Mouse (Mus musculus) forebrain, embryonic 12.5 days (tissue): Measurements from ENCODE around the gene Prl2a1. TPM values are rescaled to one million over a fixed set of nuclear protein-coding genes. Genes with fewer than 3 reads are reported as not detected.
"Not testable (repeated sequence)": the region's sequence is repeated elsewhere in the genome, so short reads cannot be mapped to it uniquely, and the experiment has no call there.

Experiments
- ATAC-seq: fragments of 200-750 bp; cut with Nextera tagmentation; 2 replicates; pipeline ENCODE4 v1.8.0; 2017; ENCODE audit warnings: moderate TSS enrichment; ENCODE audit not compliant: low FRiP score
- H3K27ac ChIP-seq: fragments of 300-500 bp; sonication (generic); 2 replicates; pipeline ENCODE4 v1.5.1; 2016; ENCODE audit warnings: mild to moderate bottlenecking
- H3K27me3 ChIP-seq: fragments of 300-500 bp; sonication (generic); 2 replicates; pipeline ENCODE4 v1.6.1; 2016; ENCODE audit warnings: mild to moderate bottlenecking
- H3K36me3 ChIP-seq: fragments of 300-500 bp; sonication (generic); replicated peaks from 2 replicates; pipeline ENCODE4 v1.6.1; 2016; ENCODE audit warnings: mild to moderate bottlenecking
- H3K4me1 ChIP-seq: fragments of 300-500 bp; sonication (generic); 2 replicates; pipeline ENCODE4 v1.6.1; 2016
- H3K4me2 ChIP-seq: fragments of 300-500 bp; sonication (generic); 2 replicates; pipeline ENCODE4 v1.6.1; 2016; ENCODE audit warnings: mild to moderate bottlenecking, moderate library complexity
- H3K4me3 ChIP-seq: fragments of 300-500 bp; sonication (generic); replicated peaks from 2 replicates; pipeline ENCODE4 v1.5.1; 2016; ENCODE audit warnings: mild to moderate bottlenecking
- H3K9ac ChIP-seq: fragments of 300-500 bp; sonication (generic); 2 replicates; pipeline ENCODE4 v1.6.1; 2016; ENCODE audit warnings: mild to moderate bottlenecking
- H3K9me3 ChIP-seq: fragments of 300-500 bp; sonication (generic); 2 replicates; pipeline ENCODE4 v1.6.1; 2016
- WGBS: fragments of 180-500 bp; shearing (Covaris S2); methylation state at CpG from one replicate; pipeline ENCODE4 v1.1.7; 2016; 5-methylcytosine and 5-hydroxymethylcytosine counted together
- polyA plus RNA-seq: library from polyadenylated mRNA; unstranded; fragments of >200 nt; fragmentation: Nextera tagmentation; extraction: Ambion mirVana; gene quantifications from 2 replicates; pipeline ENCODE4 v1.2.1, GENCODE M21; 2016

Prl2a1 gene
- not detected in 2 replicates for polyA plus RNA-seq

DNA sequence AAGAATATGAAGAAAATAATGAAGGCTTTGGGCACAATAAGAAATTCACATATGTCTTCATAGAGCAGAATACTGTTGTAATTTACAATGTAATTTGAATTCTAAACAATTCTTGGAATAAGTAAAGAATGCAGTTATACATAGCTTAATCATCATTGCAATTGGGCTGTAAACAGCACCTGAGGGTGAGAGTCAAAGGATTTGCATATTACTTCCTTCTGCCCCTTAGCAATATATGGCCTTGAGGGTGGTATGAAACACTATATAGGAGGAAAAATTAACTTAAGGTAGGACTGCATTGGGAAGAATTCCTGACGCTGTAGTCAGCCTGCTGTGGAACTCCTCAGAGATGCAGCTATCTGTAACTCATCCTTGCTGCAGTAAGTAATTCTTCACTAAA is at the start of gene Prl2a1:
Gene Prl2a1, plus strand, starts transcription at position 301 of the 400 bp plus-strand sequence.
- Histone ChIP-seq H3K4me3 (no peak within 1 kb of the TSS), H3K9me3 (no peaks in the 10 kb centered on the region), H3K36me3 (no peaks in the 10 kb centered on the region), H3K27ac (no peak within 1 kb of the TSS), H3K4me1 (no peaks in the 10 kb centered on the region), H3K4me2 (no peak within 1 kb of the TSS), H3K9ac (no peak within 1 kb of the TSS), H3K27me3 (no peaks in the 10 kb centered on the region)
- WGBS: 84% methylated on average over 1 of the region's 1 CpGs
- no peak for ATAC-seq

GRCm38 (mm10) chr13:27780704-27781103 is 20.8 kb upstream of the Prl2a1 start, which contains the start of gene Prl7c1:
Prl7c1 (minus strand) TSS chr13:27780804.
- not testable (repeated sequence) for ATAC-seq, H3K36me3 ChIP-seq, H3K27ac ChIP-seq, H3K4me3 ChIP-seq, H3K9me3 ChIP-seq, H3K27me3 ChIP-seq, H3K4me2 ChIP-seq, H3K4me1 ChIP-seq, H3K9ac ChIP-seq
- WGBS: 76% methylated on average over 3 of the region's 3 CpGs

DNA sequence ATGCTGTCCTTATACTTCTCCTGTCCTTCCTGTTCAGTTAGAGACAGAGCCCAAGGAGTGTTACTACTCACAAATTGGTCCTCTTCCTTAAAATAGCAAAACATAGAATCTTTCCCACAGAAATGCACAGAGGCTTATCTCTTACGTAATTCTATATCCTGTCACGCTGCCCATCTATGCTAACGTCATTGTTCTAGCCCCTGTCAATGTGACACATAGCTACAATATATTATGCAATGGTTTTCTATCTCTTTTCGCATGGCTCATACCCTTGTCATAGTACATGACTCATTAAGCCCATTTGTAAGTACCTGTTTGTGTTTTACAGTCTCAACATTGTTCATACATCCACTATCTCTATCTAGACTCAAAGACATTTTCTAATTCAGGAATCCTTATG is 2.2 kb upstream of the Prl2a1 start:
- Histone ChIP-seq H3K4me2 (no peak overlapping the region), H3K27me3 (no peaks in the 10 kb centered on the region), H3K27ac (no peak overlapping the region), H3K36me3 (no peaks in the 10 kb centered on the region), H3K4me3 (no peak overlapping the region), H3K9me3 (no peaks in the 10 kb centered on the region), H3K9ac (no peak overlapping the region), H3K4me1 (no peaks in the 10 kb centered on the region)
- WGBS: 90% methylated on average over 4 of the region's 4 CpGs
- no peak for ATAC-seq

DNA sequence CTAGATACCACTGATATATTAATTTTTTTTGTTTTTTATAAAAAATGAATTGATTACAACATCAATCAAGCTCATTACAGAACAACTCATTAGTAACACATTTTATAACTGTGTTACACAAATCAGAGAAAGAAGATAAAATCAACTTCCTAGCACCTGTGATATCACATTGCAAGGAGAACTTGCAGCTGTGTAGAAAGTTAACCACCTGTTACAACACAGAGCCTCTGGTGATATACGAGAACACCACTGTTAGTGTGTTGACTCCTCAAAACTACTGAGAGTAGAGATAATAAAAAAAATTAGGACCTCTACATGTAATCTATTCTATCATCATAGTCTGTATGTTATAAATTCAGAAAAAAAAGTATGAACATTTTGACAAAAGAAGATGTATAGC is 1.3 kb downstream of the Prl2a1 start:
- Histone ChIP-seq H3K36me3 (no peaks in the 10 kb centered on the region), H3K27me3 (no peaks in the 10 kb centered on the region), H3K9ac (no peak overlapping the region), H3K9me3 (no peaks in the 10 kb centered on the region), H3K27ac (no peak overlapping the region), H3K4me3 (no peak overlapping the region), H3K4me2 (no peak overlapping the region), H3K4me1 (no peaks in the 10 kb centered on the region)
- no peak for ATAC-seq
- WGBS: 76% methylated on average over 1 of the region's 1 CpGs

GRCm38 (mm10) chr13:27849042-27849441 is 47.6 kb downstream of the Prl2a1 start, which contains the start of gene Prl2c1:
Prl2c1 (plus strand) TSS chr13:27849342.
- WGBS: 82% methylated on average over 3 of the region's 3 CpGs
- no peaks in the 10 kb centered on the region for H3K27me3 ChIP-seq
- no peak within 1 kb of the TSS for H3K4me2 ChIP-seq
- no peaks in the 10 kb centered on the region for H3K36me3 ChIP-seq
- no peak within 1 kb of the TSS for H3K4me3 ChIP-seq
- H3K9ac ChIP-seq: no peak within 1 kb of the TSS
- H3K9me3 ChIP-seq: no peaks in the 10 kb centered on the region
- no peak for ATAC-seq
- no peak within 1 kb of the TSS for H3K27ac ChIP-seq
- H3K4me1 ChIP-seq: no peaks in the 10 kb centered on the region

Other genes starting within 250 kb of the Prl2a1 start
- not detected in 2 replicates for gene Prl8a9, start 237.0 kb upstream of the Prl2a1 start, polyA plus RNA-seq
- gene Prl8a1, start 219.5 kb upstream of the Prl2a1 start, polyA plus RNA-seq: not detected in 2 replicates
- gene Prl7b1, start 191.1 kb upstream of the Prl2a1 start, polyA plus RNA-seq: not detected in 2 replicates
- not detected in 2 replicates for gene Prl7a1, start 159.2 kb upstream of the Prl2a1 start, polyA plus RNA-seq
- not detected in 2 replicates for gene Prl7a2, start 133.6 kb upstream of the Prl2a1 start, polyA plus RNA-seq
- not detected in 2 replicates for gene Prl7d1, start 84.9 kb upstream of the Prl2a1 start, polyA plus RNA-seq
- gene Prl7c1, start 20.9 kb upstream of the Prl2a1 start, polyA plus RNA-seq: not detected in 2 replicates
- gene Prl2c1, start 47.7 kb downstream of the Prl2a1 start, polyA plus RNA-seq: not detected in 2 replicates
- not detected in 2 replicates for gene Prl4a1, start 214.6 kb downstream of the Prl2a1 start, polyA plus RNA-seq